Mouse (Mus musculus): ENCODE data around the gene Ak1.

Ak1 gene

GRCm38 (mm10) chr2:32601417-32602065, 20.0 kb upstream of the Ak1 start:
- DNase-seq: peak; percentile 55 to 77

- peak; percentile 96 for DNase-seq
Observed at GRCm38 (mm10) chr2:32602600-32603054, 18.9 kb upstream of the Ak1 start.

DNA sequence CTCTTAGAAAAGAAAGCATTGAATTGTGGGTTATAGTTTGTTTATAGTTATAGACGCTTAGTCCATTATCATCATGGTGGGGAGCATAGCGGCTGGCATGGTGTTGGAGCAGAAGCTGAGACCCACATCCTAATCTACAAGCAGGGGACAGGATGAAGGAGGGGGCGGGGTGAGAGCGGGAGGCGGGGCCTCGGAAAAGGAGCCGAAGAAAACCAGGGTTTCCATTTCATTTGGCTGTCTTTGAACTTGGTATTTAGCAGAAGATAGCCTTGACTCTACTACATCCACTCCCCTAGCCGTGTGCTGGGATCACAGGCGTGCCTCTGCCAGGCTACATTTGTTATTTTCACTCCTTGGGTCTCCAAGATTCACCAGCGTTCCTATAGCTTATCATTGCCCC, 16.9 kb upstream of the Ak1 start:
- DNase-seq: no peak

DNA sequence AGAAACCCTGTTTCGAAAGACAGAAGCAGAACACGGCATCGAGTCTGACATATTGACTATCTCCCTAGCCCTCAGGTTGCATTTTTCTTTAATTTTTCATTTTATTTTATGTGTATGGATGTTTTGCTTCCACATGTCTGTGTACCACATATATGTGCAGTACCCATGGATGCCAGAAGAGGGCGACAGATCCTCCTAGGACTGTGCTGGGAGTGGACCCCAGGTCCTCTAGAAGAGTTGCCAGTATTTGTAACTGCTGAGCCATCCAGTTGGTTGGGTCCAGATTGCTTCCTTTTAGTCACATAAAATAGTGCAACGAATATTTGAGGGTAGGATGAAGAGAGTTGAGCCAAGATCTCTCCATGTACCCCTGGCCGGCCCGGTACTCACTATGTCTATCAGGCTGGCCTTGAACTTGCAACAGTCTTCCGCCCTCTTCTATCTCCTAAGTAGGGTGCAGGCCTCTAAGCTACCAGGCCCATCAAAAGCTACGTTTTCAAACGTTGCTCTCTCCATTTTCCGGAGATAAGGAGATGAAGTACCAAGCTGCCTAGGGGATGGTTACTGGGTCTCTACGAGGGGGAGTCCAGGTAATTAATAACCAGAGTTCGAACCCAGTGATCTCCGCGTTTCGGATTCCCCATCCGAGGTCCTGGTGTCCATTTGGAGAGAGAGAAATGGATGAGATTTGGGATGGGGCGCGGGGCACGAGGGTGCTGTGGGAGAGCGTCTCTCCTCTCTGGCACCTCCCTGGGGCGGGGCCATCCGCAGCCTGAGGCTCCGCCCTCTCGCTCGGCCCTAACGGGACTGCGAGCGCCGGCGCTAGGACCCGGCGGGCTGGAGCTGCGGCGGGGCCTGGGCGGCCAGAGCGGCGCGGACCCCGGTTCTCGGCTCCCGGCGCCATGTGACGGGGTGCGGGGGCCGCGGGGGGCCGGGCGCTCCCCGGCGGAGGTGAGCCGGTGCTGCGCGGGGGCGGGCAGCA, 15.1 kb upstream of the Ak1 start:
- peak; percentile 89 to 95 for DNase-seq

DNA sequence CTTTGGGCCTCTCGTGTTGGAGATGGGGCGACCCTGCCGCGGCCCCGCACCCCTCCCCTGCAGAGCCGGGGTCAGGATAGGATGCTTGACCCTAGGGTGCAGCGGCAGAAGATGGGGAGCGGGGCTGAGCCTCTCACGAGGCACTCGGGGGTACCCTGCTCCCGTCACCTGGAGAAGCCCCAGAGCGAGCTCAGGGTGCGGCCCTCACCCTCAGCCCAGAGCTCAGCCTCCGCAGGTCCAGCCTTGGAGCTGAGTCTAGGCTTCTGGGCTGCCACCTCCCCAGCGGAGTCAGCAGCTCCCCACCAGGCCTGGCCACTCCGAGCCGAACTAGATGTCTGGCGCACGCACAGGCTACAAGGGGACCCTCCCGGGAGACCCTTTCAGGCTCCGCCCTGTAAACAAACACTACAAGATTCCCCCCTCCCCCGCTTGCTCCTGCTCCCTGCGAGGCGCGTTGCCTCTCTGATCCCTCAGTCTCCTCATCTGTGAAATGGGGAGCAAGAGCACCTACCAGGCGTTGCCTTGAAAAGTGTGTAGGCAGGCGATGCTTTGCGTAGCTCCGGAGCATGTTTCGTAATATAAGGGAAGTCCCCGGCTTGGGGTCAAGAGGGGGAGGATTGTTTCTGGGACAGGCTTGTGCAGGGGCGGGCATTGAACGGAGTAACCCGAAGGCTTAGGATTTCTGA, 14.2 kb upstream of the Ak1 start:
- DNase-seq: peak; percentile 63 to 68

- peak; percentile 71 to 73 for DNase-seq
Observed at GRCm38 (mm10) chr2:32608141-32608777, 13.3 kb upstream of the Ak1 start.

- peak in 1 of 2 experiments; percentile 41 for DNase-seq
Observed at GRCm38 (mm10) chr2:32608778-32609435, 12.7 kb upstream of the Ak1 start.

DNA sequence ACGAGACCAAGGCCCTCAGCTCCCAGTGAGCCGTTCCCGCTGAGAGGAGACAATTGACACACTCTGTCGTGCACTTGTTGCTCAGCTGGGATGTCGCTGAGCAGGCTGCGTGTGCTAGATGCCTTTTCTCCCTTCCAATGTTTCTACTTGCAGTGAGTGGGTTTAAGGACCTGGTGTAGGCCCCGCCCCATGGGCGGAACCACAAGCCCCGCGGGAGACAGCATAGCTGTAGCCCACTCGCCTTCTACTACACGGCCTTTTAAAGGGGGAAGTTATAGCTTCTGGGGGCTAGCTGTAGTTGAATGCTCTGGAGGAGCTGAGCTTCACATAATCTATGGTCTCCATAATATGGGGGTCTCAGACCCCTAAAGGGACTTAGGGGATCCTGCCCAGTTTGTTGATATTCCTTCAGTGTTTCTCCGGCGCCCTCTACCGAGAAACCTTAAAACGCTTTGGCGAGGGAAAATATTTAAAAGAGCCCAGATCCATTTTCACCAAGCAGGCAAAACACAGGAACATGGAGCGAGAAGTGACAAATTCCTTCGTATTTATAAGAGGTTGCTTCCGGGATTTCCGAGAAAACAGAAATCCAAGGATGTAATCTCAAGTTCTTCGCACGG, 10.8 kb upstream of the Ak1 start:
- peak; percentile 43 to 66 for DNase-seq

GRCm38 (mm10) chr2:32612274-32612673, 9.3 kb upstream of the Ak1 start:
- no peak for DNase-seq

GRCm38 (mm10) chr2:32617109-32617508, 4.4 kb upstream of the Ak1 start:
- no peak for DNase-seq

DNA sequence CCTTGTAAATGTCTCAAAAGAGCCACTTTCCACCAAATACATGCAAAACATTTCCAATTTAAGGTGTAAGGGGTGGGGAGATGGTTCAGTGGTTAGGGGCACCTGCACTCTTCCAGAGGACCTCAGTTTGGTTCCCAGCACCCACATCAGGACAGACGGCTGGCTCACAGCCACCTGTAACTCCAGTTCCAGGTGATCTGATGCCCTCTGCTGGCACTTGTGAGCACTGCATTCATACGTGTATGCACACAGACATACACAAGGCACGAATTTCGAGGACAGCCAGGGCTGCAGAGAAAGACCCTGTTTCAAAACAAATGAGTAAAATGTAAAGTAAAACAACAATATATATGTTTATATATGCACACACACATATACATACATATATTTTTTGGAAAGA, 4.0 kb upstream of the Ak1 start:
- no peak for DNase-seq

- DNase-seq: no peak
Observed at GRCm38 (mm10) chr2:32618051-32618450, 3.5 kb upstream of the Ak1 start.

DNA sequence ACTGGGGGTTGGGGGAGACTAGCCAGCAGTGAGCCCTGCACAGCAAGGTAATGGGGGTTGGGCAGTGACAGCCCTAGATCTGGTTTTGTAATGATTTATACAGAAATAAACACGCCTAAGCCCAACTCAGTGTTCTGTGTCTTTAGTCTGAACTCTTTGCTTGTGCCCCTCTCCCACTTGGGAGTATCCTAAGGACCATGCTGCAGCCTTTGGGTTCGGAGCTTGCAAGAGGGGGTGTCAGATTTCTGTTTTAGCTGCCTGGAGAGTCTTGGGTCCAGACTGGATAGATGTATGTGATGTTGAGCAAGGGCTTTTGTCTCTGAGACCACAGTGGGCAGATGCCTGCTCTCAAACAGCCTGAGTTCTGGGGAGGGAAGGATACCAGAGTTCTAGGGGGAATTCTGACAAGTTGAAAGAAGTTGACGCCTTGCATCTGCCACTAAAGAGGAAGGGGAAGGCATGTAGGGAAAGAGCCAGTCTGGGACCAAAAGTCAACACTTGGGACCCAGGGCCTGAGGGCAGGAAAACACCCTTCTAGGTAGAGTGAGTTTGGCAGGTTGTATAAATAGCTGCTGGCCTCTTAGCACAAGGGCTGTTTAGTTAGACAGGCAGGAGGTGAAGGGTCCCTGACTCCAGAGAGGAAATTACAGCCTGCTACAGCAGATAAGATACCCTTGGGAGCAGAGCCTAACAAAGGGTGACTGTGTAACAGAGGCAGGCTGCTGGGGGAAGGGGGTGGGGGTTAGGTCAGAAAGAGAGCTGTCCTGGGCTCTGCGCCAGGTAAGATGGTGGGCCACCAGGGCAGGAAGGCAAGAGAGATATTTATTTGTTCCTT, 659 bp upstream of the Ak1 start:
- no peak for DNase-seq

GRCm38 (mm10) chr2:32624111-32624748, 2.7 kb downstream of the Ak1 start:
- DNase-seq: no peak

GRCm38 (mm10) chr2:32625212-32625872, 3.8 kb downstream of the Ak1 start:
- peak; percentile 90 to 93 for DNase-seq

- DNase-seq: peak; percentile 80 to 86
Observed at GRCm38 (mm10) chr2:32625873-32626694, 4.5 kb downstream of the Ak1 start.

- DNase-seq: no peak
Observed at GRCm38 (mm10) chr2:32627266-32628043, 5.9 kb downstream of the Ak1 start.

DNA sequence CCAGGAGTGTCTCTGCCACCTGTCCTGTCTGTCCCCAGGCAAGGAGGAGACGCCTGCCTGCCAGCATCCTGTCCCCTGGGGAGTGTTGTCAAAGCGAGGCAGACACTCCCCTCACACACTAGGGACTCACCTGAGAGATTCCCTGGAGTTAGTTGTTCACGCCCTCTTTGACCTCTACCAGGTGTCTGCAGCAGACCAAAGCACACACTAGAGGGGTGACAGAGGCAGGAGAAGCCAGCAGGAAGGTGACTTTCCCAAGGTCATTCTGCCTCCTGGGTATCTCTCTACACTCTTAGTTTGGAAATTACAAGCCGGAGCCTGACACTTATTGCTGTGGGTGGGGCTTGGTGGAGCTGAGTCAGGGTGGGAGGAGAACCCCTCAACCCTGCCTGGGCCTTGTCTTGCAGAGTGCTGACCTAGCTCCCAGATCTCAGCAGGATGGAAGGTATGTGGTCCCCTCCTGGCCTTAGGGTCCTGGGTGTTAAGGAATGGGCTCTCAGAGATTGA, 6.5 kb downstream of the Ak1 start:
- no peak for DNase-seq

Data from cerebellum, postnatal 25 days (tissue).